ENCODE assay signal across 8 mouse cellular contexts in genomic region chr7:126762471-126763008, GRCm38 (mm10). TPM values are rescaled to one million over a fixed set of nuclear protein-coding genes. Genes with fewer than 3 reads are reported as not detected.
DNase-seq lines count a peak whose midpoint lies in the region; ATAC-seq and TF ChIP-seq lines count a peak whose summit lies in the region.

No protein-coding gene starts in this region.

- no peak for TF ChIP-seq CTCF in cerebellum, adult 2 months (IDR thresholded peaks at IDR 0.05; ENCODE audit: borderline replicate concordance, insufficient read depth, low read depth, low read length)
- TF ChIP-seq CTCF in intestine, postnatal 0 days (IDR thresholded peaks at IDR 0.05; ENCODE audit: low read depth): no peak

- H3K4me2 ChIP-seq in liver, embryonic 12.5 days: no peak overlapping the region
- H3K4me2 ChIP-seq in intestine, postnatal 0 days (replicated peaks; ENCODE audit: low read depth): peak overlapping the region; percentile 13; the same call in 1 of the 2 replicates

- peak overlapping the region; percentile 11 for H3K4me3 ChIP-seq in cerebellum, adult 2 months (replicated peaks; ENCODE audit: insufficient read depth, low read depth, low read length)
- H3K4me3 ChIP-seq in liver, embryonic 12.5 days: no peak overlapping the region
- H3K4me3 ChIP-seq in intestine, postnatal 0 days (ENCODE audit: low read depth, low read length): no peak overlapping the region

- ATAC-seq in liver, embryonic 12.5 days: no peak
- no peak for ATAC-seq in intestine, postnatal 0 days
- no peak for ATAC-seq in erythroid progenitor cell, adult 5-6 weeks (replicated peaks; ENCODE audit: low FRiP score, poor library complexity, severe bottlenecking)

- WGBS in cerebellum, adult 2 months: 19% methylated on average over 17 of the region's 17 CpGs
- 62% methylated on average over 17 of the region's 17 CpGs for WGBS in liver, embryonic 12.5 days (ENCODE audit: insufficient replicate concordance)
- WGBS in intestine, postnatal 0 days: 61% methylated on average over 17 of the region's 17 CpGs

- H3K36me3 ChIP-seq in liver, embryonic 12.5 days: peaks cover 58% of the 10 kb centered on the region
- peaks cover 57% of the 10 kb centered on the region for H3K36me3 ChIP-seq in intestine, postnatal 0 days (ENCODE audit: control insufficient read depth, insufficient read depth)

- H3K9me3 ChIP-seq in liver, embryonic 12.5 days (replicated peaks): no peaks in the 10 kb centered on the region
- H3K9me3 ChIP-seq in intestine, postnatal 0 days (ENCODE audit: control insufficient read depth): no peaks in the 10 kb centered on the region

- peaks cover 20% of the 10 kb centered on the region for H3K4me1 ChIP-seq in cerebellum, adult 2 months (ENCODE audit: control insufficient read depth, insufficient read depth, low read length)
- peaks cover 69% of the 10 kb centered on the region for H3K4me1 ChIP-seq in liver, embryonic 12.5 days
- peaks cover 14% of the 10 kb centered on the region; the same call in 1 of the 2 replicates for H3K4me1 ChIP-seq in intestine, postnatal 0 days (replicated peaks; ENCODE audit: control insufficient read depth, insufficient read depth, low read length)

- TF ChIP-seq POLR2A in cerebellum, adult 2 months (IDR thresholded peaks at IDR 0.05; ENCODE audit: borderline replicate concordance, insufficient read depth, low read length): no peak

- peak; percentile 35 to 39 for DNase-seq in cerebellum, adult 2 months
- no peak for DNase-seq in cerebellum, postnatal 4 days (ENCODE audit: low spot score in 2 of 2)
- no peak for DNase-seq in liver
- peak; percentile 61 to 79 for DNase-seq in right cerebral cortex, postnatal 36 days (ENCODE audit: low spot score in 2 of 2)
- DNase-seq in adrenal gland, adult 18-20 months (ENCODE audit: low spot score in 2 of 2): no peak

- H3K27ac ChIP-seq in cerebellum, adult 2 months (ENCODE audit: insufficient read depth, low read length): no peak overlapping the region
- H3K27ac ChIP-seq in liver, embryonic 12.5 days: 0 out of 2 replicates have a peak overlapping the region, but pooled peaks have one; percentile 7
- 0 out of 2 replicates have a peak overlapping the region, but pooled peaks have one; percentile 3 for H3K27ac ChIP-seq in intestine, postnatal 0 days (ENCODE audit: low read depth, low read length)

- no peaks in the 10 kb centered on the region for H3K27me3 ChIP-seq in cerebellum, adult 2 months (ENCODE audit: control insufficient read depth, insufficient read depth, low read length)
- H3K27me3 ChIP-seq in liver, embryonic 12.5 days (replicated peaks): no peaks in the 10 kb centered on the region
- H3K27me3 ChIP-seq in intestine, postnatal 0 days (replicated peaks; ENCODE audit: control insufficient read depth, insufficient read depth, low read length): no peaks in the 10 kb centered on the region

- no peak overlapping the region for H3K9ac ChIP-seq in liver, embryonic 12.5 days
- H3K9ac ChIP-seq in intestine, postnatal 0 days (ENCODE audit: low read depth, low read length): no peak overlapping the region

RNA-seq across cellular contexts. Expression of gene Mapk3, which starts 3.1 kb away (rescaled TPM):
- 212 and 229 TPM in 2 replicates for polyA plus RNA-seq in cerebellum, adult 2 months (2012; rRNA removed)
- polyA plus RNA-seq in liver, embryonic 12.5 days (2016; fragmentation: Nextera tagmentation; extraction: Ambion mirVana): 23.7 and 25.0 TPM in 2 replicates
- polyA plus RNA-seq in intestine, postnatal 0 days (2015; fragmentation: Nextera tagmentation; extraction: Ambion mirVana): 131 and 142 TPM in 2 replicates
- total RNA-seq in erythroid progenitor cell, adult 5-6 weeks (2015; ENCODE audit: low replicate concordance): 46.5 and 49.0 TPM in 2 replicates
- 18.6 and 19.3 TPM in 2 replicates for total RNA-seq in erythroid progenitor cell, adult 5-6 weeks (2017; ENCODE audit: low replicate concordance)
- total RNA-seq in adrenal gland, adult 18-20 months (2021): 100 to 1,000 TPM; 123 to 131 TPM

RNA-seq across cellular contexts. Expression of gene Gdpd3, which starts 3.6 kb away (rescaled TPM):
- 6.0 and 8.0 TPM in 2 replicates for polyA plus RNA-seq in cerebellum, adult 2 months (2012; rRNA removed)
- 0.54 and 0.78 TPM in 2 replicates for polyA plus RNA-seq in liver, embryonic 12.5 days (2016; fragmentation: Nextera tagmentation; extraction: Ambion mirVana)
- 13.9 and 14.6 TPM in 2 replicates for polyA plus RNA-seq in intestine, postnatal 0 days (2015; fragmentation: Nextera tagmentation; extraction: Ambion mirVana)
- 9.2 and 11.9 TPM in 2 replicates for total RNA-seq in erythroid progenitor cell, adult 5-6 weeks (2015; ENCODE audit: low replicate concordance)
- total RNA-seq in erythroid progenitor cell, adult 5-6 weeks (2017; ENCODE audit: low replicate concordance): 8.1 TPM in 1 of 2 replicates, not detected in the other
- total RNA-seq in adrenal gland, adult 18-20 months (2021): 1 to 10 TPM; 2.7 to 4.3 TPM

RNA-seq across cellular contexts. Expression of gene Ypel3, which starts 14.2 kb away (rescaled TPM):
- polyA plus RNA-seq in cerebellum, adult 2 months (2012; rRNA removed): 628 and 636 TPM in 2 replicates
- 77.2 and 78.5 TPM in 2 replicates for polyA plus RNA-seq in liver, embryonic 12.5 days (2016; fragmentation: Nextera tagmentation; extraction: Ambion mirVana)
- 63.1 and 64.6 TPM in 2 replicates for polyA plus RNA-seq in intestine, postnatal 0 days (2015; fragmentation: Nextera tagmentation; extraction: Ambion mirVana)
- 182 and 256 TPM in 2 replicates for total RNA-seq in erythroid progenitor cell, adult 5-6 weeks (2015; ENCODE audit: low replicate concordance)
- total RNA-seq in erythroid progenitor cell, adult 5-6 weeks (2017; ENCODE audit: low replicate concordance): 61.6 and 74.1 TPM in 2 replicates
- total RNA-seq in adrenal gland, adult 18-20 months (2021): 10 to 100 TPM; 93.7 to 95.0 TPM

RNA-seq across cellular contexts. Expression of gene Tbx6, which starts 18.7 kb away (rescaled TPM):
- 2.2 TPM in 2 replicates for polyA plus RNA-seq in cerebellum, adult 2 months (2012; rRNA removed)
- 0.33 and 0.50 TPM in 2 replicates for polyA plus RNA-seq in liver, embryonic 12.5 days (2016; fragmentation: Nextera tagmentation; extraction: Ambion mirVana)
- polyA plus RNA-seq in intestine, postnatal 0 days (2015; fragmentation: Nextera tagmentation; extraction: Ambion mirVana): 0.17 TPM in 2 replicates
- total RNA-seq in erythroid progenitor cell, adult 5-6 weeks (2015; ENCODE audit: low replicate concordance): 2.1 and 4.3 TPM in 2 replicates
- total RNA-seq in erythroid progenitor cell, adult 5-6 weeks (2017; ENCODE audit: low replicate concordance): 2.6 and 2.7 TPM in 2 replicates
- total RNA-seq in adrenal gland, adult 18-20 months (2021): under 1 TPM; 0.53 to 0.64 TPM

RNA-seq across cellular contexts. Expression of gene Ppp4c, which starts 29.8 kb away (rescaled TPM):
- polyA plus RNA-seq in cerebellum, adult 2 months (2012; rRNA removed): 110 and 119 TPM in 2 replicates
- 191 and 205 TPM in 2 replicates for polyA plus RNA-seq in liver, embryonic 12.5 days (2016; fragmentation: Nextera tagmentation; extraction: Ambion mirVana)
- 134 and 135 TPM in 2 replicates for polyA plus RNA-seq in intestine, postnatal 0 days (2015; fragmentation: Nextera tagmentation; extraction: Ambion mirVana)
- total RNA-seq in erythroid progenitor cell, adult 5-6 weeks (2015; ENCODE audit: low replicate concordance): 63.7 and 105 TPM in 2 replicates
- total RNA-seq in erythroid progenitor cell, adult 5-6 weeks (2017; ENCODE audit: low replicate concordance): 52.8 and 67.6 TPM in 2 replicates
- total RNA-seq in adrenal gland, adult 18-20 months (2021): 10 to 100 TPM; 75.4 to 85.9 TPM

Comparison
In these comparisons a context has a peak if more than half of its experiments do, and no peak if none do; other contexts are left out.
1. DNase-seq: peak in cerebellum, adult 2 months (2 of 2) and right cerebral cortex, postnatal 36 days (2 of 2); none in cerebellum, postnatal 4 days (0 of 2), liver (single experiment) and adrenal gland, adult 18-20 months (0 of 2).